Mouse (Mus musculus): ENCODE measurements around the gene Metap1d. TPM values are rescaled to one million over a fixed set of nuclear protein-coding genes. Genes with fewer than 3 reads are reported as not detected.

Gene Metap1d
- polyA plus RNA-seq, 1 experiment = 5.7 TPM

DNA sequence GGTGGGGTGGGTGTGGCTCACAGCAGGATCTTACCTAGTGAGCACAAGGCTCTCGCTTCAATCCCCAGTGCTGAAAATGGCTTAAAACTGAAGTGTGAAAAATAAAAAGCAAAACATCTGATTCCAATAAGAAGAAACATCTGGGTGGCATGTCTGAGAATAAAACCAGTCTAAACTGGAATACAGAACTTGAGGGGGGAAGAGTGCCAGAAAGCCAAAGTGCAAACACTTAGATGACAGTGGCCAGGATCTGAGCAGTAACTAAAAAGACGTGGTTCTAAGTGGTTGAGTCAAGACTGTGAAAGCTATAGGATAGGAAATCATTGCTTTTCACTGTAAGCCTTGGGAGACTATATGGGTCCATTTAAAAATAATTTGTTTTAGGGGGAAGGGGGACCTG lies 9.7 kb upstream of the Metap1d start:
- no peaks in the 10 kb centered on the region for H3K27me3 ChIP-seq (ENCODE audit: control insufficient read depth, insufficient read depth, low read length)
- H3K4me1 ChIP-seq (ENCODE audit: control insufficient read depth, insufficient read depth, insufficient read length, low read length) = no peaks in the 10 kb centered on the region
- WGBS = 39% methylated on average over 2 of the region's 2 CpGs
- H3K36me3 ChIP-seq (ENCODE audit: control insufficient read depth, insufficient read depth, low read length) = peaks cover 16% of the 10 kb centered on the region
- H3K27ac ChIP-seq (ENCODE audit: insufficient read depth, low read depth, low read length) = no peak overlapping the region
- no peak for TF ChIP-seq POLR2A (IDR thresholded peaks at IDR 0.05; ENCODE audit: low read depth, low read length)
- no peak for TF ChIP-seq CTCF (IDR thresholded peaks at IDR 0.05; ENCODE audit: extremely low read depth, insufficient read length, insufficient replicate concordance, low read depth, low read length)
- no peak overlapping the region for H3K4me3 ChIP-seq (ENCODE audit: low read depth, low read length)

DNA sequence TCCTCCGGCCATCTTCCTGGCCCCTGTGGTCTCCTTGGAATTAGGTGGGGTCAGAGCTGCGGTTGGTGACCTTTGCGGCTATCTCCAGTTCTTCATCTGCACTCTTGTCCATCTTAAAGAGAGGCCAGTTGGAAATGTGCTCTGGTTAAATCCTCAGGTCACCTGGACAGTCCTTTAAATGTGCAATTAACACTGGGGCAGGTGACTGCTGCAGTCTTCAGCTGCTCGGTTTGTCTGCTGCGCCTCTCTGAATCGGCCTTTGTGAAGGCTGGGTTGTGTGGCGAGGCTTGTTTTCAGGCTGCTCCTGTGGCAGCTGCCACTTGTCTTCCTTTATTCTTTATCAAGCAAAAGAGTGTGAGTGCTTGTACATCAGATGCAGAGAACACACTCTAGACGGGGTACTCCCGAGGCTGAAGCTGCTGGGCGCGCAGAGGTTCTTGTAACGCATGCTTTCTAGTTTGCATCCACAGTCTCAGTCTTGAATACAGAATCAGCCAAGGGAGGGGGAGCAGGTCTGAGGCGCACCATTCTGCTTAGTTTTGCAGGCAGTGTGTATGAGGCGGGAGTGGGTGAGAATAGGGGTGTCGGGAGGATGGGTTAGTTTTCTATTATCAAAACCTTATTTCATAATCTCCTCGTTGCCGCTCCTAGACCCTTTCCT lies 7.4 kb upstream of the Metap1d start:
- Histone ChIP-seq H3K27me3 (ENCODE audit: control insufficient read depth, insufficient read depth, low read length) (no peaks in the 10 kb centered on the region), H3K4me1 (ENCODE audit: control insufficient read depth, insufficient read depth, insufficient read length, low read length) (no peaks in the 10 kb centered on the region), H3K27ac (ENCODE audit: insufficient read depth, low read depth, low read length) (no peak overlapping the region), H3K36me3 (ENCODE audit: control insufficient read depth, insufficient read depth, low read length) (peaks cover 7% of the 10 kb centered on the region), H3K4me3 (ENCODE audit: low read depth, low read length) (no peak overlapping the region)
- 60% methylated on average over 17 of the region's 17 CpGs for WGBS
- no peak for TF ChIP-seq CTCF (IDR thresholded peaks at IDR 0.05; ENCODE audit: extremely low read depth, insufficient read length, insufficient replicate concordance, low read depth, low read length)
- TF ChIP-seq POLR2A (IDR thresholded peaks at IDR 0.05; ENCODE audit: low read depth, low read length) = no peak

DNA sequence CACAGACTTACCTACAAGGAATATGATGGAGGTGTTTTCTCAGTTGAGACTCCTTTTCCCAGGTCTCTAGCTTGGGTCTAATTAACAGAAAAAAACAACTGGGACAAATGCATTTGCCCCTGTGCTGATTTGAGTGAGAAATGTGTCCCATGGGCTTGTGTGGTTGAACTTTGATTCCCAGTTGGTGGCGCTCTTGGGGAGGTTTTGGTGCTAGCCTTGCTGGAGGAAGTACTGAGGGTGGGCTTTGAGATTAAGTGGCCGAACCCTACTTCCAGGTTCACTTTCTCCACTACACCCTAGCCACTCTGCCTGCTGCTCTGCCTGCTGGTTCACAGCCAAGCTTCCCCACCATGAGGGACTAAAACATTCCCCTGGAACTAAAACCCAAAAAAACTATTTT lies 3.5 kb upstream of the Metap1d start:
- H3K4me3 ChIP-seq (ENCODE audit: low read depth, low read length) = no peak overlapping the region
- 18% methylated on average over 2 of the region's 2 CpGs for WGBS
- H3K27me3 ChIP-seq (ENCODE audit: control insufficient read depth, insufficient read depth, low read length) = no peaks in the 10 kb centered on the region
- no peaks in the 10 kb centered on the region for H3K36me3 ChIP-seq (ENCODE audit: control insufficient read depth, insufficient read depth, low read length)
- peaks cover 3% of the 10 kb centered on the region; the same call in 1 of the 2 replicates for H3K4me1 ChIP-seq (ENCODE audit: control insufficient read depth, insufficient read depth, insufficient read length, low read length)
- H3K27ac ChIP-seq (ENCODE audit: insufficient read depth, low read depth, low read length) = no peak overlapping the region
- TF ChIP-seq POLR2A (IDR thresholded peaks at IDR 0.05; ENCODE audit: low read depth, low read length) (no peak), CTCF (IDR thresholded peaks at IDR 0.05; ENCODE audit: extremely low read depth, insufficient read length, insufficient replicate concordance, low read depth, low read length) (no peak)

DNA sequence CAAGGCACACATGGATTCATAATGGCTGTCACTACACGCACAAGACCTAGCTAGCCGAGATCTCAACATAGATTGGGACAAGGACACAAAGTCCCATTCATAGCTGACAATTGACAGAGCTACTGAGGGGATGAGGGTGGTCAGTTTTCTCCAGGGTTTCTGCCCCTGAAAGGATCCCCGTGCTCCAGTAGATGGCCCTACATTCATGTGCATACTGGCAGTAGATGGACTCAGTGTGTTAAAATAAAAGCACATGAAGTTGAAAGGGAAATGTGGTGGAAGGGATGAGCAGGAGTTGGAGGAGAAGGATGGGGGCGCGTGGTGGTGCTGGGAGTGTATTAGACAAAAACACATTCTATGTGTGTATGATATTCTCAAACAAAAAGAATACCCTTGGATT lies 1.3 kb upstream of the Metap1d start:
- H3K36me3 ChIP-seq (ENCODE audit: control insufficient read depth, insufficient read depth, low read length) = no peaks in the 10 kb centered on the region
- peaks cover 3% of the 10 kb centered on the region; the same call in 1 of the 2 replicates for H3K4me1 ChIP-seq (ENCODE audit: control insufficient read depth, insufficient read depth, insufficient read length, low read length)
- 79% methylated on average over 5 of the region's 5 CpGs for WGBS
- TF ChIP-seq CTCF (IDR thresholded peaks at IDR 0.05; ENCODE audit: extremely low read depth, insufficient read length, insufficient replicate concordance, low read depth, low read length) (no peak), POLR2A (IDR thresholded peaks at IDR 0.05; ENCODE audit: low read depth, low read length) (no peak)
- H3K27ac ChIP-seq (ENCODE audit: insufficient read depth, low read depth, low read length) = no peak overlapping the region
- H3K4me3 ChIP-seq (ENCODE audit: low read depth, low read length) = no peak overlapping the region
- H3K27me3 ChIP-seq (ENCODE audit: control insufficient read depth, insufficient read depth, low read length) = no peaks in the 10 kb centered on the region

DNA sequence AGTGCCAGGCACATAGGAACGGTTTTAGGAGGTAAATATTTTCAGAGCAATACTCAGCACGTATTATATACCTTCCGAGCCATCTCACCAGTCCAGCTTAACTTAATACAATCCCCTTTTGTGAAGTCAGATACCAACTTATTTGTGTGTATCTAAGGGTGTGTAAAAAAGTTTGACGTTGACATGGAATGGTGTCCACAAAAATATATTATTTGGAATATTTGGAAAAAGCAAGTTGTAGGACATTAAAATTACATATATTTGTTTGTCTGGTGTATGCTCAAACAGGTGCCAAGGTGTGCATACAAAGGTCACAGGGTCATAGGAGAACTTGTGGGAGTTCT lies 813 bp downstream of the Metap1d start:
- Histone ChIP-seq H3K4me3 (ENCODE audit: low read depth, low read length) (no peak overlapping the region), H3K36me3 (ENCODE audit: control insufficient read depth, insufficient read depth, low read length) (no peaks in the 10 kb centered on the region), H3K27ac (ENCODE audit: insufficient read depth, low read depth, low read length) (no peak overlapping the region), H3K27me3 (ENCODE audit: control insufficient read depth, insufficient read depth, low read length) (no peaks in the 10 kb centered on the region), H3K4me1 (ENCODE audit: control insufficient read depth, insufficient read depth, insufficient read length, low read length) (peaks cover 3% of the 10 kb centered on the region; the same call in 1 of the 2 replicates)
- 13% methylated on average over 4 of the region's 4 CpGs for WGBS
- TF ChIP-seq POLR2A (IDR thresholded peaks at IDR 0.05; ENCODE audit: low read depth, low read length) = no peak
- TF ChIP-seq CTCF (IDR thresholded peaks at IDR 0.05; ENCODE audit: extremely low read depth, insufficient read length, insufficient replicate concordance, low read depth, low read length) = no peak

DNA sequence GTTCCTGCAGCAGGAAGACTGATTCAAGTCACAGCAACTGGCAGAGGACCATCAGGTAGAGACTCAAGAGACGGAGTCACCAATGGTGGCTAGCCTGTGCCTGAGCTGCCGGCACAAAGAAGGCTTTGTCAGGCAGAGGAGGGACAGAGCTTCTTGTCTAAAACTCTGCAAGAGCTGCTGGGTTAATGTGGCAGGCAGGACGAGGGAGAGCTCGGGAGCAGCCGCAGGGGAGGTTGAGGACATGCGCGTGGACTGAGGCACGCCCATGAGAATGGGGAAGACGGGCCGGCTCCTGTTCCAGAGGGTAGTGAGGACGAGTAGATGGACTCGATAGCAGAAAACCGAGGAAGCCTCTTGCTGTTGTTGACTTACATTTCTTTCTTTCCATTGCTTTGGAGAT lies 5.5 kb downstream of the Metap1d start:
- Histone ChIP-seq H3K4me3 (ENCODE audit: low read depth, low read length) (no peak overlapping the region), H3K4me1 (ENCODE audit: control insufficient read depth, insufficient read depth, insufficient read length, low read length) (peaks cover 4% of the 10 kb centered on the region; the same call in 1 of the 2 replicates), H3K27ac (ENCODE audit: insufficient read depth, low read depth, low read length) (no peak overlapping the region), H3K36me3 (ENCODE audit: control insufficient read depth, insufficient read depth, low read length) (no peaks in the 10 kb centered on the region), H3K27me3 (ENCODE audit: control insufficient read depth, insufficient read depth, low read length) (no peaks in the 10 kb centered on the region)
- TF ChIP-seq CTCF (IDR thresholded peaks at IDR 0.05; ENCODE audit: extremely low read depth, insufficient read length, insufficient replicate concordance, low read depth, low read length) = no peak
- 78% methylated on average over 13 of the region's 13 CpGs for WGBS

DNA sequence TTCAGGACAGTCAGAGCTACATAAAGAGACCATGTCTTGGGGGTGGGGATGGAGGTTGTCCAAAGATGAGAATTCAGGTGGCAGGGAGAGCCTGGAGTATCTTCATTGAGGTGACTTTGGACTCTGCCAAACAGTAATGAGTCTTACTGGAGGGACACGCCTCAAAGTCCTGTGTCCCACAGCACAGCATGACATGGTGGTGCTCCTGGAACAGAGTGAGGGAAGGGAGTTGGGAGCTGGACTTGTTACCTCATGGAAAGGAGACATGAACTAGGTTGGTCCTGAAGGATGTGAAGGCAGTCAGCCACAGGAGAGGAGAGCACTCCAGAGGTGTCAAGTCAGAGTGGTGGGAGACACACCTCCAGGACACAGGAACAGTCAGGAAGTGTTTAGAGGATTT lies 6.6 kb downstream of the Metap1d start:
- Histone ChIP-seq H3K27ac (ENCODE audit: insufficient read depth, low read depth, low read length) (no peak overlapping the region), H3K4me3 (ENCODE audit: low read depth, low read length) (no peak overlapping the region), H3K36me3 (ENCODE audit: control insufficient read depth, insufficient read depth, low read length) (no peaks in the 10 kb centered on the region), H3K27me3 (ENCODE audit: control insufficient read depth, insufficient read depth, low read length) (no peaks in the 10 kb centered on the region), H3K4me1 (ENCODE audit: control insufficient read depth, insufficient read depth, insufficient read length, low read length) (peaks cover 4% of the 10 kb centered on the region; the same call in 1 of the 2 replicates)
- 44% methylated on average over 1 of the region's 1 CpGs for WGBS
- TF ChIP-seq CTCF (IDR thresholded peaks at IDR 0.05; ENCODE audit: extremely low read depth, insufficient read length, insufficient replicate concordance, low read depth, low read length) (no peak), POLR2A (IDR thresholded peaks at IDR 0.05; ENCODE audit: low read depth, low read length) (no peak)
